9 mouse cellular contexts compared by ENCODE assay signal in the genomic region with DNA sequence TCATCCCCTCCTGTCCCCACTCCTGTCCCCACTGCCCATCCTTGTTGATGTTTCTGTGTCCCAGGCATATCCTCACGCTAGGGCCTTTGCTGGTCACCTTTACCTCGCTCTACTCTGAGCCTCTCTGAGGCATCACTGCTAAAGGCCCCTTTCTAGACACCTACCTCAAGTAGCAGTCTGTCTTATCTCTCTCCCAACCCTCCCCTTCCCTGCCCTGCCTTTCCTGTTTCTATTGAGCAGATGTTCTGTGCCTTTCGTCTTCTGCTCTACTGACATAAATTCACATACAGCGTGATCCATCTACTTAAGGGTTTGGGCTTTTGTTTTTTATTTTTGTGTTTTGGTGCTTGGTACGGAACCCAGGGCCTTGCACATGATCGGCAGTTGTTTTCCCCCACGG. TPM values are rescaled to one million over a fixed set of nuclear protein-coding genes. Genes with fewer than 3 reads are reported as not detected.
DNase-seq lines count a peak whose midpoint lies in the region; ATAC-seq and TF ChIP-seq lines count a peak whose summit lies in the region.
"Had no signal": no experiment of that assay in that cellular context is flagged by ENCODE, and none has a peak within 500 bp of the region (broad histone marks: within the 10 kb centered on the region; RNA-seq: fewer than 3 reads in every experiment).

No protein-coding gene starts in this region.

- no peak for DNase-seq in forebrain, embryonic 10.5 days (ENCODE audit: extremely low spot score, low spot score)
- DNase-seq in forebrain, embryonic 11.5 days (ENCODE audit: low spot score), result no peak
- DNase-seq in lung, postnatal 25 days (ENCODE audit: low spot score), result no peak
- no peak for DNase-seq in hindbrain, embryonic 14.5 days (ENCODE audit: low spot score)
- DNase-seq in stomach, postnatal 0 days (ENCODE audit: low spot score), result no peak
- DNase-seq in embryo, embryonic 9.5 days (ENCODE audit: extremely low spot score), result no peak
- no peak for DNase-seq in gastrocnemius, postnatal 10 days

- no peak for TF ChIP-seq EP300 in stomach, postnatal 0 days (optimal IDR thresholded peaks at IDR 0.05)

- H3K4me1 ChIP-seq in forebrain, embryonic 10.5 days, result peaks cover 45% of the 10 kb centered on the region
- H3K4me1 ChIP-seq in forebrain, embryonic 11.5 days (replicated peaks; ENCODE audit: control insufficient read depth, insufficient read depth, low read length), result peaks cover 16% of the 10 kb centered on the region
- peaks cover 19% of the 10 kb centered on the region for H3K4me1 ChIP-seq in lung, embryonic 15.5 days
- H3K4me1 ChIP-seq in hindbrain, embryonic 14.5 days (replicated peaks; ENCODE audit: control insufficient read depth, insufficient read depth, low read length), result peaks cover 34% of the 10 kb centered on the region
- peaks cover 1% of the 10 kb centered on the region; the same call in 1 of the 2 replicates for H3K4me1 ChIP-seq in stomach, postnatal 0 days (replicated peaks; ENCODE audit: control insufficient read depth, insufficient read depth)

- no peak overlapping the region for H3K9ac ChIP-seq in forebrain, embryonic 11.5 days (ENCODE audit: low read length)
- no peak overlapping the region for H3K9ac ChIP-seq in lung, embryonic 15.5 days
- peak overlapping the region; percentile 28; the same call in 1 of the 2 replicates for H3K9ac ChIP-seq in hindbrain, embryonic 14.5 days
- H3K9ac ChIP-seq in stomach, postnatal 0 days (ENCODE audit: low read length), result no peak overlapping the region

- TF ChIP-seq CTCF in stomach, postnatal 0 days (IDR thresholded peaks at IDR 0.05; ENCODE audit: low read depth), result no peak

- H3K4me2 ChIP-seq in forebrain, embryonic 11.5 days (ENCODE audit: low read depth, low read length, severe bottlenecking), result no peak overlapping the region
- no peak overlapping the region for H3K4me2 ChIP-seq in lung, embryonic 15.5 days
- H3K4me2 ChIP-seq in hindbrain, embryonic 14.5 days (replicated peaks), result no peak overlapping the region
- no peak overlapping the region for H3K4me2 ChIP-seq in stomach, postnatal 0 days (replicated peaks; ENCODE audit: low read depth)

- ATAC-seq in forebrain, embryonic 11.5 days (replicated peaks; ENCODE audit: low FRiP score), result no peak
- no peak for ATAC-seq in lung, embryonic 15.5 days (ENCODE audit: borderline replicate concordance, extremely low read depth, low FRiP score, low TSS enrichment)
- ATAC-seq in hindbrain, embryonic 14.5 days (ENCODE audit: low FRiP score), result no peak
- ATAC-seq in stomach, postnatal 0 days (ENCODE audit: low FRiP score, low TSS enrichment), result peak; percentile 7; the same call in 1 of the 2 replicates

- H3K27me3 ChIP-seq in forebrain, embryonic 10.5 days (ENCODE audit: poor library complexity, severe bottlenecking), result no peaks in the 10 kb centered on the region
- H3K27me3 ChIP-seq in forebrain, embryonic 11.5 days (ENCODE audit: control insufficient read depth, insufficient read depth, low read length), result no peaks in the 10 kb centered on the region
- H3K27me3 ChIP-seq in lung, embryonic 15.5 days, result no peaks in the 10 kb centered on the region
- no peaks in the 10 kb centered on the region for H3K27me3 ChIP-seq in hindbrain, embryonic 14.5 days (ENCODE audit: control insufficient read depth, insufficient read depth, low read length)
- no peaks in the 10 kb centered on the region for H3K27me3 ChIP-seq in stomach, postnatal 0 days (ENCODE audit: control insufficient read depth, insufficient read depth, low read length)

- H3K9me3 ChIP-seq in forebrain, embryonic 10.5 days, result no peaks in the 10 kb centered on the region
- no peaks in the 10 kb centered on the region for H3K9me3 ChIP-seq in forebrain, embryonic 11.5 days (ENCODE audit: control insufficient read depth, low read length)
- no peaks in the 10 kb centered on the region for H3K9me3 ChIP-seq in lung, embryonic 15.5 days
- H3K9me3 ChIP-seq in hindbrain, embryonic 14.5 days (ENCODE audit: control insufficient read depth, low read length), result no peaks in the 10 kb centered on the region
- no peaks in the 10 kb centered on the region for H3K9me3 ChIP-seq in stomach, postnatal 0 days (ENCODE audit: control insufficient read depth, low read length)

- peaks cover 19% of the 10 kb centered on the region for H3K36me3 ChIP-seq in forebrain, embryonic 10.5 days (replicated peaks)
- H3K36me3 ChIP-seq in forebrain, embryonic 11.5 days (ENCODE audit: control insufficient read depth, insufficient read depth, low read length), result no peaks in the 10 kb centered on the region
- H3K36me3 ChIP-seq in lung, embryonic 15.5 days, result peaks cover 14% of the 10 kb centered on the region
- H3K36me3 ChIP-seq in hindbrain, embryonic 14.5 days (replicated peaks; ENCODE audit: control insufficient read depth, insufficient read depth), result peaks cover 7% of the 10 kb centered on the region; the same call in 1 of the 2 replicates
- 0 out of 2 replicates have a peak, but pooled peaks cover 5% of the 10 kb centered on the region for H3K36me3 ChIP-seq in stomach, postnatal 0 days (ENCODE audit: control insufficient read depth, insufficient read depth, low read length)

- peak overlapping the region; percentile 60 for H3K27ac ChIP-seq in forebrain, embryonic 10.5 days
- H3K27ac ChIP-seq in forebrain, embryonic 11.5 days (ENCODE audit: low read depth, low read length), result no peak overlapping the region
- H3K27ac ChIP-seq in lung, embryonic 15.5 days, result peak overlapping the region; percentile 58
- H3K27ac ChIP-seq in hindbrain, embryonic 14.5 days, result 0 out of 2 replicates have a peak overlapping the region, but pooled peaks have one; percentile 1
- H3K27ac ChIP-seq in stomach, postnatal 0 days (replicated peaks), result peak overlapping the region; percentile 61; the same call in 1 of the 2 replicates

- WGBS in forebrain, embryonic 10.5 days, result 87% methylated on average over 7 of the region's 7 CpGs
- WGBS in forebrain, embryonic 11.5 days, result 90% methylated on average over 7 of the region's 7 CpGs
- WGBS in lung, embryonic 15.5 days, result 71% methylated on average over 7 of the region's 7 CpGs
- WGBS in hindbrain, embryonic 14.5 days, result 67% methylated on average over 7 of the region's 7 CpGs
- WGBS in stomach, postnatal 0 days, result 79% methylated on average over 7 of the region's 7 CpGs

- no peak overlapping the region for H3K4me3 ChIP-seq in forebrain, embryonic 10.5 days
- no peak overlapping the region for H3K4me3 ChIP-seq in forebrain, embryonic 11.5 days (ENCODE audit: low read depth, low read length)
- H3K4me3 ChIP-seq in lung, embryonic 15.5 days, result no peak overlapping the region
- no peak overlapping the region for H3K4me3 ChIP-seq in hindbrain, embryonic 14.5 days (replicated peaks; ENCODE audit: low read length)
- no peak overlapping the region for H3K4me3 ChIP-seq in stomach, postnatal 0 days (ENCODE audit: low read depth, low read length)

RNA-seq across cellular contexts. Expression of a gene that starts 14.6 kb away (rescaled TPM):
- polyA plus RNA-seq in forebrain, embryonic 10.5 days (2016; fragmentation: Nextera tagmentation; extraction: Ambion mirVana), result 104 and 105 TPM in 2 replicates
- polyA plus RNA-seq in forebrain, embryonic 11.5 days (2014; fragmentation: Nextera tagmentation; extraction: Ambion mirVana), result 98.9 and 102 TPM in 2 replicates
- polyA plus RNA-seq in lung, embryonic 15.5 days (2015; fragmentation: Nextera tagmentation; extraction: Ambion mirVana), result 101 and 107 TPM in 2 replicates
- polyA plus RNA-seq in hindbrain, embryonic 14.5 days (2014; fragmentation: Nextera tagmentation; extraction: Ambion mirVana), result 132 and 141 TPM in 2 replicates
- 87.5 and 91.8 TPM in 2 replicates for polyA plus RNA-seq in stomach, postnatal 0 days (2015; fragmentation: Nextera tagmentation; extraction: Ambion mirVana)
- 10 to 100 TPM; 19.6 to 25.7 TPM for total RNA-seq in gastrocnemius, postnatal 10 days (2021)

RNA-seq across cellular contexts. Expression of a gene that starts 18.6 kb away (rescaled TPM):
- polyA plus RNA-seq in forebrain, embryonic 10.5 days (2016; fragmentation: Nextera tagmentation; extraction: Ambion mirVana), result 1.8 TPM in 2 replicates
- 1.8 and 2.3 TPM in 2 replicates for polyA plus RNA-seq in forebrain, embryonic 11.5 days (2014; fragmentation: Nextera tagmentation; extraction: Ambion mirVana)
- 0.30 and 0.39 TPM in 2 replicates for polyA plus RNA-seq in lung, embryonic 15.5 days (2015; fragmentation: Nextera tagmentation; extraction: Ambion mirVana)
- 11.6 and 12.6 TPM in 2 replicates for polyA plus RNA-seq in hindbrain, embryonic 14.5 days (2014; fragmentation: Nextera tagmentation; extraction: Ambion mirVana)
- 0.08 and 0.18 TPM in 2 replicates for polyA plus RNA-seq in stomach, postnatal 0 days (2015; fragmentation: Nextera tagmentation; extraction: Ambion mirVana)
- not detected for total RNA-seq in gastrocnemius, postnatal 10 days (2021)
- total RNA-seq: gastrocnemius, adult 8-10 months had no signal

RNA-seq across cellular contexts. Expression of a gene that starts 19.5 kb away (rescaled TPM):
- polyA plus RNA-seq in forebrain, embryonic 10.5 days (2016; fragmentation: Nextera tagmentation; extraction: Ambion mirVana), result 0.19 and 0.30 TPM in 2 replicates
- 0.35 TPM in 1 of 2 replicates, not detected in the other for polyA plus RNA-seq in forebrain, embryonic 11.5 days (2014; fragmentation: Nextera tagmentation; extraction: Ambion mirVana)
- 0.29 TPM in 1 of 2 replicates, not detected in the other for polyA plus RNA-seq in lung, embryonic 15.5 days (2015; fragmentation: Nextera tagmentation; extraction: Ambion mirVana)
- 0.48 and 0.81 TPM in 2 replicates for polyA plus RNA-seq in hindbrain, embryonic 14.5 days (2014; fragmentation: Nextera tagmentation; extraction: Ambion mirVana)
- not detected in 2 replicates for polyA plus RNA-seq in stomach, postnatal 0 days (2015; fragmentation: Nextera tagmentation; extraction: Ambion mirVana)
- total RNA-seq in gastrocnemius, postnatal 10 days (2021), result not detected
- total RNA-seq: gastrocnemius, adult 8-10 months had no signal

RNA-seq across cellular contexts. Expression of a gene that starts 20.9 kb away (rescaled TPM):
- polyA plus RNA-seq in forebrain, embryonic 10.5 days (2016; fragmentation: Nextera tagmentation; extraction: Ambion mirVana), result 7.3 and 7.8 TPM in 2 replicates
- polyA plus RNA-seq in forebrain, embryonic 11.5 days (2014; fragmentation: Nextera tagmentation; extraction: Ambion mirVana), result 10.4 and 10.6 TPM in 2 replicates
- polyA plus RNA-seq in lung, embryonic 15.5 days (2015; fragmentation: Nextera tagmentation; extraction: Ambion mirVana), result 12.3 and 12.6 TPM in 2 replicates
- polyA plus RNA-seq in hindbrain, embryonic 14.5 days (2014; fragmentation: Nextera tagmentation; extraction: Ambion mirVana), result 7.8 and 8.3 TPM in 2 replicates
- polyA plus RNA-seq in stomach, postnatal 0 days (2015; fragmentation: Nextera tagmentation; extraction: Ambion mirVana), result 16.6 and 20.2 TPM in 2 replicates
- total RNA-seq in gastrocnemius, postnatal 10 days (2021), result 1 to 10 TPM; 5.5 to 8.6 TPM

RNA-seq across cellular contexts. Expression of a gene that starts 30.9 kb away (rescaled TPM):
- 15.7 and 17.6 TPM in 2 replicates for polyA plus RNA-seq in forebrain, embryonic 10.5 days (2016; fragmentation: Nextera tagmentation; extraction: Ambion mirVana)
- polyA plus RNA-seq in forebrain, embryonic 11.5 days (2014; fragmentation: Nextera tagmentation; extraction: Ambion mirVana), result 15.4 and 16.7 TPM in 2 replicates
- polyA plus RNA-seq in lung, embryonic 15.5 days (2015; fragmentation: Nextera tagmentation; extraction: Ambion mirVana), result 25.9 and 26.1 TPM in 2 replicates
- polyA plus RNA-seq in hindbrain, embryonic 14.5 days (2014; fragmentation: Nextera tagmentation; extraction: Ambion mirVana), result 32.3 and 36.8 TPM in 2 replicates
- 7.4 and 7.7 TPM in 2 replicates for polyA plus RNA-seq in stomach, postnatal 0 days (2015; fragmentation: Nextera tagmentation; extraction: Ambion mirVana)
- 10 to 100 TPM; 31.7 to 42.6 TPM for total RNA-seq in gastrocnemius, postnatal 10 days (2021)
